Mouse (Mus musculus): ENCODE results near the gene S100a6.

Gene S100a6

DNA sequence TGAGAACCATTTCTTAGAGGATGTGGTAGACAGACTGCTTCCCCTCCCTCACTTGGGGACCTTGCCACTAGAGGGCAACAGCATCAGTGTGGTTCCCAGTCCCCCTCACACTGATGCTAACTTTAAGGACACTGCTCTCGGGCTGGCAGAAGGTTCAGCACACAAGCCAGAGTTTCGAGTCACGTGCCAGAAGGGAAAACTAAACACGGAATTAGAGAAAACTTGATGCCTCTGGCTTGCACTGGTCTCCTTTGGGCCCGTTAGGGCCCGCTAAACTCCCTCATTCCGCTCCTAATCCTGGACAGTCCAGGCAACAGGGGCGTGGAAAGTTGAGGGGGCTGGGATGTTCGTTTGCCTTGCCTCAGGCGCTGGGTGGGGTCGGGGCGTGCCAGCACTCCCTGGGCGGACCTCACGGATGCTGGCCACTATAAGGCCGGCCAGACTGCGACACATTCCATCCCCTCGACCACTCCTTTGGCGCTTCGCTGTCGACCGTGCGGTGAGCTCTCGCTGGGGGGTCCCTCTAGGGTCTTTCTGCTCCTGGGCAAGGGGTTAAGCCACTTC, at the start of gene S100a6:
Gene S100a6, plus strand, starts transcription at position 155 of the 564 bp plus-strand sequence.
- no peak for DNase-seq (ENCODE audit: extremely low read depth, low read depth, low spot score)

DNA sequence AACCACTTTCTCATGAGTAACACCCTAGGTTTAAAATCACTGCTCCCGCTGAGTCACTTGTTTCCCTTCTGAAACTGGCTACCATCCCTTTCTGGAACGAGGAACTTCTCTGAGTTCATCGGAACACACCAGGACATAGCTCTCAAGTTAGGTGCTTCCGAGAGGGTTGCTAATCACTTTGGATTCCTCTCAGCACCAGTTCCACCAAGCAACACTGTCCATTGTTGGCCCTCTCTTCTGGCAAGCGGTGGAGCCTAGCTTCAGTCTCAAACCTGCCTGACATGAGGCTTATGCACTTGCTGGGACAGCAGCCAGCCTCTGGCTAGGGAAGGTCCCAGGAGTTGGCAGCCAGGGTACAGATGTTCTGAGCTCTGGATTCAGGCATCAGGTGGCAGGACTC, 38.0 kb upstream of the S100a6 start:
- DNase-seq (ENCODE audit: extremely low read depth, low read depth, low spot score): no peak

DNA sequence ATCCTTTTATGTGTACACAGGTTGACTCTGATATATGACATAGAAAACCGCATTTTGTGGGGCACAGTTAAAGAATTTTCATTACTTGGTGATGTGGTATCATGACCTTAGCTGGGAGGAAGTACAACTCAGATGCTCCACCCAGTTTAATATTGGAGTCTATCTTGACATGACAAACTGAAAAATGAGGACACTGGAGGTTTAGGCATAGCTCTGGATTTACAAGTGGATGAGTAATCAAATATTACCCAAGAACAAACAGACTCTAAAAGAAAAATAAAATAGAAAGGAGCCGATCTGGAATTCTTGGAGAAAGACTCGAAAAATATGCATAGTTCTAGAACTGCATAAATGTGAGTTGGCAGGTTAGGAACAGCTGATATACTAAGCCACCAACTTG, 37.4 kb upstream of the S100a6 start:
- no peak for DNase-seq (ENCODE audit: extremely low read depth, low read depth, low spot score)

DNA sequence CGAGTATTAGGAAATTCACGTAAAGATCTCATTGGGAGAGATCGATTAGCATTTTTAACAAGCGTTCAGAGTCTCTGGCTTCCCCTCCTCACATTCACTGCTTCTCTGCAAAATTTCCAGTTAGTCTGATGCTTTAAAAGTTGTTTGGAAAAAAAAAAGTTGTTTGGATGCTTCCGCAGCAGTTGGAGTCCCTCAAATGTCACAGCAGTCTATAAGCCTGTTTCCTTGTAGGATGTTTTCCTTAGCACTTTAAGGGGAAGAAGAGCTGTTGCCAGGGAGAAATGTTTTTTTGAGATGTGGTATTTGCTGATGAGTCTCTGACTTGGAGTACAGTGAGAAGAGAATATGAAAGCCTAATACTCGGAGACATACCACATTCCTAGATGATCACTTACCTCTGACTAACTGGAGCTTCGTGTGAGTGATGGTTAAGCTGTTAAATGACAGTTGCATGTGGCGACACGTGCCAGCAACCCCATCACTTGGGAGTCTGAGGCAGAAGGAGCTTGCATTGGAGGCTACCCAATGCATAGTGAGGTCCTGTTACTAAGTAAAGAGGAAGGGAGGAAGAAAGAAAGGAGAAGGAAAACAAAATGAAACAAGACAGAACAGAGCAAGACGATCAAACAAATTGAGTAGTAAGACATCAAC, 36.2 kb upstream of the S100a6 start:
- DNase-seq (ENCODE audit: extremely low read depth, low read depth, low spot score): no peak

DNA sequence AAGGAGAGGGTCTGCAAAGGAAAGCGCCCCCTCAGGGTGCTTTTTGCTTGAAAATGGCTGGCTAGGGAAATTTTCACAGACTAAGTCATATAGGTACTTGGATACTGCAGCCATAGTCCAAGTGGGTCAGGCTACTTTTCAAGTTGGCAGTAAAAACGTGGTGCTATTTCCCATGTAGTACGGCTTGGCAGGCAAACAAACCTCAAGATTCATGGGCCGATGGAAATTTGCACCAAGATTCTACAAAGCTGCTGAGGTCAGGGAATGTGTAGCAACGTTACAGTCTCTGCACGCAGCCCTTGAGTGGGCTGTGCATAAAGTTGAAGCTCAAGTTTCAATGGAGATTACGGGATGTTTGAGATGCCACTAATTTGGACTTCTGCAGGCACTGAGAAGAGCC, 33.2 kb upstream of the S100a6 start:
- no peak for DNase-seq (ENCODE audit: extremely low read depth, low read depth, low spot score)

DNA sequence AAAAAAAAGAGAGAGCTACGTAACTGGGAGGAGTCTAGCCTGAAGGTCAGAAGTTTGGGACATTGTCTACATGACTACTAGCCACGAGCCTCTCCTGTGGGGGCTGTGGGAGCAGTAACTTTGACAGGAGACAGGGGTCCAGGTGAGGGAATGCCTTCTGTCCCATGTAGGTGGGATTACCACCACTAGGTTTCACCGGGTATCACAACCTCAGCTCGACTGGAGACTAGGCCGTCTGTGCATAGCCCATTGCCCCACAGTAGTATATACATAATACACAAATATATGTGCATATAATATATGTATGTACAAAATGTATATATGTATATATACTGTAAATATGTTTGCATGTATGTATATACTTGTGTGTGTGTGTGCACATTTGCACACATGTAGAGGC, 31.5 kb upstream of the S100a6 start:
- DNase-seq (ENCODE audit: extremely low read depth, low read depth, low spot score): no peak

DNA sequence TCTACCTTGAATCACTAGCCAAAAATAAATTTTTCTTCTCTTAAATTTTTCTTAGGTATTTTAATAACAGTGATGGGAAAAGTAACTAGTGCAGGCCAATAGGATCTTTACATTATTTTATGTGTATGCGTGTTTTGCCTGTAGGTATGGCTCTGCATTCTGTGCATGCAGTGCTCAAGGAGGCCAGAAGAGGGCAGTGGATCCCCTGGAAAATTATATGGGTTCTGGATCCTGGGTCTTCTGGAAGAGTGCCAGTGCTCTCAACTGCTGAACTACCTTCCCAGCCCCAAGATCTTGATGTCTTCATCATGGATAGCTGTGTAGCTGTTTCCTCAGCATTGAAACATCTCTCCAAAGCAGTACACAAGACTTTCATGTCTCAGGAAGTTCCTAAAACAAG, 30.5 kb upstream of the S100a6 start:
- no peak for DNase-seq (ENCODE audit: extremely low read depth, low read depth, low spot score)

DNA sequence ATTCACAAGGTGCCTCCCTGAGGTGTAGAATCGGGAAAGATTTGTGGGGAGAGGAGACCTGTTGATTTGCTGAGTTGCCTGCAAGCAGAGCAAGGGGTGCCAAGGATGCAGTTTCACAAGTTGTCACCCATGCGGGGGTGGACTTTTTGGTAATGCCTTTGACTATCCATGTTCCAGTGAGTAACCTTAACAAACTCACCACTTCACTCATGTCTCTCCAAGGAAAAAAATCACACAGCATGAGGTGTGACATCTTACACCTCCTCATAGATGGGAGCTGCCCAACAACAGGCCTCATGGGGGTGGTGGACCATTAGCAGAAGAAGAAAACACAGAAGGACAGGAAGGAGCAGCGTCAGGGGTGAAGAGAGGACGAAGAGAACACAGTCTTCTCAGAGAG, 30.1 kb upstream of the S100a6 start:
- DNase-seq (ENCODE audit: extremely low read depth, low read depth, low spot score): no peak

DNA sequence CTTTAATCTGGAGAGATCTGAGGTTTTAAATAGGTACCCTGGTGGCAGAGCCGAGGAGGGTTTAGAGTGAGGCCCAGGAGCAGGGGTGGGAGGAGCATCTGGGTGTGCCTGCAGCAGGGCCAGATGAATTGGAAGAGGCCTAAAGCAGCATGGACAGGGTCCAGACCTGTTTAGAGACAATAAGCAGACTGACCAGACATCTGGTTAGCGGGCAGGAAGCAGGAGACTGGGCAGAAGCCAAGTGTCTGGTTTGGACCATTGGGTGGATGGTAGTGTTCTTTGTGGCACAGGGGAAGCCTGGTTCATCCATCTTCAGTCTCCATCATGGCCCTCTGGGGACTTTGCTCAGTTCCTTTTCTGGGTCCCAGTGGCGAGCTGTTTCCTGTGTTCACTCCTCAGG, 28.8 kb upstream of the S100a6 start:
- no peak for DNase-seq (ENCODE audit: extremely low read depth, low read depth, low spot score)

DNA sequence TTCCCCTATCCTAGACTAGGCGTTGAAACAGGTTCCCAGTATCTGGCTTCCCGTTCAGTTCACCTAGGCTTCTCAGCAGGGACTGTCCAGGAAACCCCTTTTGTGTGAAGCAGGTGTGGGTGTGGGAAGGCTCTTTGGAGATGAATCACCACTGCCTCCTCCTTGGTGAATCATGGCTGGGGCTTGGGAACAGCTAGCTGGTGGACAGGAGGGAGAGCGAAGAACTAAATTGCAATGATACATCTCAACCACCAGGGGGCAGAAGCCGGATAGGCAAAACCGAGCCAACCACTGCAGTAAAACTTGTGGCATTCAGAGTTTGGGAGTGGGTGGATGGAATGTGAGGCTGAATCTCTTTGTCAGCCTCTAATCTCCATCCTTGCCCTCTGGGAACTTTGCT, 27.1 kb upstream of the S100a6 start:
- no peak for DNase-seq (ENCODE audit: extremely low read depth, low read depth, low spot score)

DNA sequence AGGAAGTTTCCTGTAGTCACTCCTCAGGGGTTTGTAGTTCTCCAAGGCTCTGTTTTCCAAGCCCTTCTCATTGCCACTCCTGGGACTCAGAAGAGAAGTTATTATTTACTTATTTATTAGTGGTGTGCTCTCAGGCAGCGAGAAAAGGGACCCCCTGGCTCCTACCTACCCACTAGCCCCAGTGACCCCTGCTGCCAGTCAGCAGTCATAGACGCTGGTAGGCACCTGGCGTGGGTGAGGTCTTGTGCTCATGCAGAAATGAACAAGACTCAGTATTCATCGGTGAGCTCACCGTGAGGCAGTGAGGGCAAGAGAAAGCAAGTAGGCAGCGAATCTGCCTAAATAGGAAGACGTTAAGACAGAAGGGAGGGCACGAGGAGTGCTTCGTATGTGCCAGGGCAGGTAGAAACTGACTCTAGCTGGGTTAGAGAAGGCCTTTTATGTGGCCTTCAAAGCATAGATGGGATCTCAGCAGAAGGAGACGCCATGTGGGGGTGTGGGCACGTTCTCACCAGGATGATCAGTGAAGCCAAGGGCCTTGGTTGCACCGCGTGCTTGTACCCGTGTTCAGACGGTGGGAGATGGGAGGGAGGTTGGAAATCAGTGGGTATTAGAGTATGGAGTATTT, 26.6 kb upstream of the S100a6 start:
- DNase-seq (ENCODE audit: extremely low read depth, low read depth, low spot score): no peak

DNA sequence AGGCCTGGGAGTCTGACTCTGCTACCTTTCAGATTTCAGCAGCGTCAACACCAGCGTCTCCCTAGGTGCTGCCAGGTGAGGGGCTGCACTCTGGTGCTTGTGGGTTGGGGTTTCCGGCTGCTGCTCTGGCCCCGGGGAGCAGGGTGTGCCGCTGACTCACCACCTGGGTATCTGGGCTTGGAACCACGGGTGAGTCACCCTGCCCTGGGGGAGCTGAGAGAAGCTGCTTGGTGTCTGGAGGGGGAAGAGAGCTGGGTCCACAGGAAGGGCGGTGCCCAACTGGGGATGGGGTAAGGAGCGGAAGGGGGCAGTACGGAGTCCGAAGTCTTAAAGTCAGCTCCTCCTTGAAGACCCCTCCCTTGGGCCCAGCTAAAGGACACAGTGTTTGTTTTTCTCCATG, 25.8 kb upstream of the S100a6 start:
- no peak for DNase-seq (ENCODE audit: extremely low read depth, low read depth, low spot score)

DNA sequence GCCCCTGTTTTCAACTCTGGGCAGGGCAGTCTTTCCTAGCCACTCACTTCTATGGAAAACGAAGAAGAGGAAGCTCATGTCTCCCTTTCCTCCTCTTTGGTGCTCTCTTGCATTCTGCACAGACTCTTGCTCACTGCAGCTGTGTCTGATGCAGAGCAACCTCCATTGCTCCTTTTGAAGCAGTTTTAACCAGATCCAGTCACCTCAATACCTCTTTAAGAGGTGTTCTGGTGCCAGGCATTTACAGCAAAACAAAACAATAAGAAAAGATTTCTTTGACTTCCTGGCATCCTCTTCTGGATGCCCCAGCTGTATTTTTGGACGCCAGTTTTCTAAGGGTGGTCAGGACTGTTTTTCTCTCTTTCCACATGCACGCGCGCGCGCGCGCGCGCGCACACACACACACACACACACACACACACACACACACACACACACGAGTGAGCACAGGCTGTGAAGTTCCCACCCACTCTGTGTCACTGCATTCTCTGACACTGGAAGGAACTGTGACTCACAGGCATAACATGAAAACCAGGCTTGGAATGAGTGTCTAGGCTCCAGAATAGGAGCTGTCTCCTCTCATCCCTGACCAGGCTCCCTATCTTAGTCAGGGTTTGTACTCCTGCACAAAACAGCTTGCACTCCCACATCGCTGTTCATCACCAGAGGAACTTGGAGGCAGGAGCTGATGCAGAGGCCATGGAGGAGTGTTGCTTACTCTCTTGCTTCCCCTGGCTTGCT, 25.2 kb upstream of the S100a6 start:
- DNase-seq (ENCODE audit: extremely low read depth, low read depth, low spot score): no peak

DNA sequence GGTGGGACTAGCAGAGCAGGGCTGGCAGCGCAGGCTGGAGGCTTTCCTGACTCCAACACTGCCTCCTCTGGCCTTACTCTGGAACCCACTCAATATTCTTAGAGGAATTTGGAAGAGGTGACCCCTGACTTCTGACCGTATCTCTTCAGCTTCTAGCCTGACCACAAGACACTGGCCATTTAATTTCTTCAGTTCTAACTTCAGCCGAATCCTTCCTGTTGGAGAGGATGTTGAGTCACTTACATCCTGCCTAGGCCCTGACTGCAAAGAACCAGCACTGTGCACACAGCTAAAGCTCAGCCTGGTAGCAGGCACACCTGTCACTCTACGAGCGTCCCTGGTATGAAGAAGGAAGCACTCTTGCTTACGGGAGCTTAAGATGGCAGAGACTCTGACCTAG, 23.3 kb upstream of the S100a6 start:
- DNase-seq (ENCODE audit: extremely low read depth, low read depth, low spot score): no peak

DNA sequence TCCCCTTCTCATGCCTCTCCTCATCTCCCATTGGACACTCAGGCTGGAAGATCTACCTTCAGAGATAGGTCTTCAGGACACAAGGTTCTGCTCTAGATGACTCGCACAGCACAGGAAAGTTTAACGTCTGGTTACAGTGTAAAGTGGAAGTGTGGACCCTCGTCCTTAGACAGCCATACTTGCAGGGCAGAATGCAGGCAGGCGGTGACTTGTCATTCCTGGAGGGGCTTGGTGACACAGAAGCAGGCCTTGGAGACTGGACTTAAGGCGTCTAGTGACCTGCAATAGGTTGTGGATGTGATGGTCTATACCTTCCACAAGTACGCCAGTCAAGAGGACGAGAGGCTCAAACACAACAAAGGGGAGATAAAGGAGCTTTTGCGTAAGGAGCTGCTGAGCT, 22.7 kb upstream of the S100a6 start, which contains the start of gene S100a2:
Gene S100a2, plus strand, starts transcription at position 301 of the 400 bp plus-strand sequence.
- DNase-seq (ENCODE audit: extremely low read depth, low read depth, low spot score): no peak

DNA sequence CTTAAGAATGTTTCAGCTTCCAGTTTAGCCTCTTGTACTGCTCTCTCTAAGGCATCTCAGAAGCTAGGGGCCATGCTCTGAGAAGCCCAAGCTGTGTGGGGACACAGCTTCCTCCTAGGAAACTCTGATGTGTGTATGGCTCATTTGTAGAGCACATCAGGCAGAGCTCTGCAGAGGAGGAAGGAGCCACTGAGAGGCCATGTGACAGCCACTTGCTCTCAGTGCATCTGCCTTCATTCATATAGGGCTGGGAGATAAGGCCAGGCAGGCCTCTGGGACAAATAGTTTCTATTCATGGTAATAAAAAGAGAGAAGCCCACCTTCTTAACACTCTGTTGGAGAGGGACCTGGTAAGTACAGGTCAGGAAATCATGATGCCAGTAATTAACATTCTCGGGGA, 18.2 kb upstream of the S100a6 start:
- DNase-seq (ENCODE audit: extremely low read depth, low read depth, low spot score): no peak

DNA sequence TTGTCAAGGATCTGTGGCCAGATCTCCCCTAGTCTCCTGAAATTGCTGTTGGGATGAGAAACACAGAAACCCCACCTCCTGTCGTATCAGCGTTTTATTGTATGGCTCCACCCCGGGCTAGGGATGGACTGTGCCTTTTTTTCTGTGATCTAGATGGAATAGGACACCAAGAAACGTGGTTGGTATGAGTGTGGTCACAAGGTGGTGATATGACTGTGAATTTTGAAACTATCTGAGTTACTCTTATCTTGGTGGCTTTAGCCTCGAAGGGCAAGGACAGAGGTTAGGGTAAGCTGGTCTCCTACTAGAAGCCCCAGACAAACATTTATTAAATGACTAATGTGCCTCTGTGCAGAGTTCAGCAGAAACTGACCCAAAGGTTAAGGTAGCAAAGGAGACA, 17.1 kb upstream of the S100a6 start:
- DNase-seq (ENCODE audit: extremely low read depth, low read depth, low spot score): no peak

DNA sequence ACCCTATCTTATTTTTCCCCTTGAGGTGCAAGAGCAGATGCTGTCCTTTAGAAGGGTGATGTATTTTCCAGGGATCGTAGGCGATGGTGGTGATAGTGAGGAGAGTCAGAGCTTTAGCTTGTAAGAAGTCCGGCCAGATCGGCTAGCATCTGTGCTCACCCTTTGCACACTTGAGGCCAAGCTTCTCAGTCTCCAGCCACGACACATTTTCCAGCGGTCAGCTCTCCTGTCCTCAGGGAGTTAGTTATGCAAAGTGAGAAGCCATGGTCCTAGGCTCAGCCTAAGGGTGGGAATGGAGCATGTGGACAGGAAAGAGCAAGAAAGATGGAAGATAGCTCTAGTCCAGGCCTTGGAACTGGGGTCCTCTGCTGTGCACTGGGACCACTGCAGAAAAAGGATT, 15.9 kb upstream of the S100a6 start:
- DNase-seq (ENCODE audit: extremely low read depth, low read depth, low spot score): no peak

DNA sequence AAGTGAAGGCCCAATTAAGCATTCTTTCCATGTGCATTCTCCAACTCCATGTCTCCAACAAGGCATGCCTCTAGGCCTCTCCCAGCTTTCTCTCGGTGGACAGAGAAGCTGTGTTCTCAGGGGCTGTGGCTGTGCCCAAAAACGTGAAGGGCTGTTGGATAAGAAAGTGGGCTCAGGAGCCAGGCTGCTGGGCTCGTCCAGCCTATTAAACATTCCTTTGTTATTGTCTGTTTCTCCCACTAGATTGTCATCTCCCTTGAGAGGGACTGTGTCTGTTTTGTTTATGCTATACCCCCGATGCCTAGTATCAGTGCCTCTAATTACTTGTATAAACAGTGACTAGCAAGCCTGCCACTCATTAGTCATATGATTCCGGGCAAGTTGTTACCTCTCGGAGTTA, 14.9 kb upstream of the S100a6 start:
- DNase-seq (ENCODE audit: extremely low read depth, low read depth, low spot score): no peak

DNA sequence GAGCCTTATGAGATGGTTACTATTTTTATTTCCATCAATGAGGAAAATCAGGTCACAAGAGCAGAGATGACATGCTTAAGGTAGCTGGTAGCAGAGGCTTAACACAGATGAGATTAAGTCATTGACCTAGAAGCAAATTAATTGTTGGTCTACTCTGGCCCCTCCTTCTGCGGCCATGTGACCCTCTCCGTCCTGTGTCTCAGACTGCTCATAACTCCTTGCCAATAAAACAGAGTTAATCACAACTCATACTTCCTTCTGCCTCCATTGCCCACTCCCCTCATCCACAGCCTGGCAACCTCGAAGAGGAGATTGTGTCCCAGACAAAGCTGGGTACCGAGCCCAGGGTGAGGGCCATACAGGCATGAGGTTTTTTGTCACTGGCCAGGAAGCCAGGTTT, 14.5 kb upstream of the S100a6 start:
- no peak for DNase-seq (ENCODE audit: extremely low read depth, low read depth, low spot score)

DNA sequence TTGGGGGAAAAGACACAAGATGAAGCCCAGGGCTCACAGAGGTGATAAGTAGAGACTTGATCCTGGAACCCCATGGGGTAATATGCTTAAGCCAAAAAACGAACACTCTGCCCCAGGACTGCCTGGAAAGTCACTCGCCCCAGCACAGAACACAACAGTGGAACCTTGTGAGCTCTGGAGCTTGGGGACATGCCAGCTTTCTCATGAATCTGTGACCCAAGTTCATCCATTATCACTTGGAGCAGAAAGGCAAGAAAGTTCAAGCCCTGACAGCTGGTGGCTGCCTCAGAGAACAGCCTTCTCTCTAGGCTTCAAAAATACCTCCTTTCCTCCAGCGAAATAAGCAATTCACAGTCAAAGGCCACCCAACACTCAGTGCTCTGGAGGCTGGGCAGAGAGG, 13.3 kb upstream of the S100a6 start:
- no peak for DNase-seq (ENCODE audit: extremely low read depth, low read depth, low spot score)

DNA sequence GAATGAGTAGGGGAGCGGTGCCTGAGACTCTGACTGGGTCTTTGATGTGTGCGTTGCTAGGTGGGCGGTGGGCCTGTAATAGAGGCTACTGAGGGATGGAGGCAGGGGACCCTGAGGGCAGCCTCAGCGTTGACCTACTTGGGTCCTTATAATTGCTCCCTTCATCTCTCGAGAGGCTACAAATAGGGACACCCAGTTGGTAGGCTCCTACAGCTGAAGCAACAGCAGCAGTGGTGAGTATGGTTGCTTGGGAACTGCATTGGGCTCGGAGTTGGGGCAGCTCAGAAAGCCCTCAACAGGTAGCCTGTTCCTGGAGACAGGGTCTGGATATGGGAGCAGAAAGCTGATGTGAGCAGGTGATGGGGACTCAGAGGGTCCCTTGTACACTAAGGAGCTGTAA, 12.6 kb upstream of the S100a6 start:
- DNase-seq (ENCODE audit: extremely low read depth, low read depth, low spot score): no peak
